Mouse (Mus musculus) urinary bladder, postnatal 25 days (tissue): ENCODE results near the gene Tmem109.

Source experiments
- DNase-seq: peaks from one replicate; pipeline ENCODE4 v3.0.0; 2022; ENCODE audit warnings: low spot score

The Tmem109 gene

DNA sequence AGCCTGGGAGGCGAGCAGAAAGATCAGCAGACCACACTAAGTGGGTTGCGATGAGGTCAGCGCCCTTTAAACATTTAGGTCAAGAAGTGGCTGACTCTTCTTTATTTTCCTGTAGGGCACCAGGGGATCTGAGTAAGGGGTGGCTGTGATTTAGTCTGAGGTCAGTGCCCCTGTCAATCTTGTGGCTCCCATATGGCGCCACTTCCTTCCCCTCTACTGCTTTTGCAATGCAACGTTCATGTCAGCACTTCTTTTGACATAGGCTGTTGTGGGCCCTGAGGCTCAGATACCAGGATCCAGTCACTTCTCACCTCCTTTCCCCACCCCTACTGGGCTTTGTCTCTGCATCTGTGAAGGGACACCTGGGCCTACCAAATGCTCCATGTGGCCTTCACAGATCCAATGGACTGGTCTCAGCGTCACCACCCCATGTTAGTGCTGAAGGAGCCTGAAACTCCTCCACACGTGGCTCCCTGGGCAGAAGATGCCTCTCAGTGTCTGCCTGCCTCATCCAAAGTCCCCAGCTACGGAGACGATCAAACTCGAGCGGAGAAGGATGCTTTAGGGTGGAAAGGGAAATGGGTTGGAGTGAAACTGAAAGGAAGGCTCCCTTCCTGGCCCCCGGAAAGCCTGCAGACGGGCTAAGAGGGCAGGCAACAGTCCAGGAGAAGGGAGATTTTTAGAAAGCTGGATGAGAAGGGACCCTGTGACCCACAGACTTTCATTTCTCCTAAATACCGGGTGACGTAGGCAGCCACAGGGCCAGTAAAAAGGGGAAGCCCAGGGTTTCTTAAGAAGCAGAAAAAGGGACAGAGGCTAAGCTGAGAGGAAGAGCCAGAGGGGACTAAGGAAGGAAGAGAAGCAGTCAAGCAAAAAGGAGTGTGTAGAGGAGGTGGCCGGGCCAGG lies 39.8 kb downstream of the Tmem109 start:
- DNase-seq: no peak

DNA sequence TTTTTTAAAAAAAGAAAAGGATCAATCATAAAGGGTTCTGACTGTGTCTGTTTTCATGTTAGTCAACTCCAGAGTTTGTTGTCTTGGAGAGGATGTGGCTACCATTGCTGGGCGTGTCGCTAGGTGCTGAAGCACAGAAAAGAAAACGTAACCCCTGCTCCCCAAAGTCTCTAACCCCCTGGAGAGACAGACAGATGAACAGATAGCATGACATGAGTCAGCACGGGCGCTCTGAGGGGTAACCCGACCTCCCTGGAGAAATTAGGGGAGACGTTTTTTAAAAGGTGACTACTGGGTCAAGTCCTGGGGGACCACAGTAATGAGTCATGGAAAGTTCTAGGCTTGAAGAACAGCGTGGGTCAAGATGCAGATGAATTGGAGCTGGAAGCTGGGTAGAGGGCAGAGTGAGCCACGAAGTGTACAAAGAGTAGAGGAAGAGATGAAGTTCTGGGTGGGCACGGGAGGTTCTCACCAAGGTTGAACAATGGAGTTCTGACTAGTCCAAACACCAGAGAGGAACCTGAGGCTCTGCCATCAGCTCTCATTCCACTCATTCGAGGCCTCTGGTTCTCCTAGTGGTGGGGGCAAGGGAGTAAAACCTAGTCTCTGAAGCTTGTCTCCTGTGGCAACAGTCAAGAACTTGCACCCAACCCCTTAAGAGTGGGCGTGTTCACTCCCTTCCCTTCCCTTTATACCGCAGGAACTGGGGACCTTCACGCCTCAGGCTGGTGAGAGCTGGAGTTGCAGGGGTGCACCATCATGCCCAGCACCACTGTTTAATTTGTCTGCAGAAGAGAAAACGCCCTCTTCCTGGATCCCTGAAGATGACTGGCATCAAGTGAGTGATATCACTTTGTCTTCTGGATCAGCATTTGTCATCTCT lies 42.5 kb downstream of the Tmem109 start, which contains the start of gene Slc15a3:
TSS of gene Slc15a3 (plus strand) at position 718 of the 883 bp plus-strand sequence.
- DNase-seq: no peak

DNA sequence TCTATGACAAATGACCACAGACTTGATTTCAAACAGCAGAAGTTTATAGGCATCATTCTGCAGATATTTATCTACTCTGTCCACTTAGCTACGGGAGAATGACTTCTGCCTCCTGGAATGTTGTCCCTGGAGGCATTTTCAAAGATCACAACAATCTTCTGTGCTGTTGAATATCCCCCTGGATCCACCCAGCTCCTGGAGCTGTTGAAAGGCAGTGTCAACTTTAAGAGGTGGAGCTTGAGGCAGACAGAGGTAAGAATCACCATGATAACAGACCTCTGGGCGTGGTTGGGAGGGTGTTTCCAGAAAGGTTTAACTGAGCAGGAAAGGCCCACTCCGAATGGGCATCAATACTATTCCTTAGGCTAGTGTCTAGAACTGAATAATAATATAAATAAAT lies 46.1 kb downstream of the Tmem109 start:
- no peak for DNase-seq

DNA sequence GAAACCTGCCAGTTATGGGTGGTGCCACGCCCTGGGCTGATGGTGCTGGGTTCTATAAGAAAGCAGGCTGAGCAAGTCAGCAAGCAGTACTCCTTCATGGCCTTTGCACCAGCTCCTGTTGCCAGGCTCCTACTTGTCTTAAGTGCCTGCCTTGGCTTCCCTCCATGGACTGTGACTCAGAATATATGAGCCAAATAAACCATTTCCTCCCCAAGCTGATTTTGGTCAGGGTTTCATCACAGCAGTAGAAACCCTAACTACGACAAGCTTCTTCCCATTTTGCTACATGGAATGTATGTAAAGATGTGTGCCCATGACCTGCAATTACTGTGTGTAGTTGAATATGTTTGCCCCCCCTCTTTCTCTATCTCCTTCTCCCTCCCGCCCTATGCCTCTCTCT lies 48.2 kb downstream of the Tmem109 start:
- no peak for DNase-seq

DNA sequence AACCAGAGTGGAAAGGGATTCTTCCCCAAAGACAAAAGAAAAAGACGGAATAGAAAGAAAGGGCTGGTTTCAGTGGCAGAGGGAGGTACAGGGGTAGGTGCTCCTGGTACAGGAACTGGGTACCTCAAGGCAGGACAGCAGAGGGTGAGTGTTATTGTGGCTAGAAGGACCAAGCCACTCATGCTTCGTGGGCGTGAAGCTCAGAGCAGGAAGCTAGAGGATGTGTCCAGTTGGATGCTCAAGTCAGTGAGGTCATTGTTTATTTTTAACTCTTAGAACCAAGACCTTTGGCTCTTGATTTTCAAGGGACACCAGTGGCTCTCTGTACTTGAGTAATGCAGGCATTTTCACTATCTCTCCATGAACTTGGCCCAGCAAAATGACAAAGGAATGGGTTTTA lies 49.8 kb downstream of the Tmem109 start:
- no peak for DNase-seq

DNA sequence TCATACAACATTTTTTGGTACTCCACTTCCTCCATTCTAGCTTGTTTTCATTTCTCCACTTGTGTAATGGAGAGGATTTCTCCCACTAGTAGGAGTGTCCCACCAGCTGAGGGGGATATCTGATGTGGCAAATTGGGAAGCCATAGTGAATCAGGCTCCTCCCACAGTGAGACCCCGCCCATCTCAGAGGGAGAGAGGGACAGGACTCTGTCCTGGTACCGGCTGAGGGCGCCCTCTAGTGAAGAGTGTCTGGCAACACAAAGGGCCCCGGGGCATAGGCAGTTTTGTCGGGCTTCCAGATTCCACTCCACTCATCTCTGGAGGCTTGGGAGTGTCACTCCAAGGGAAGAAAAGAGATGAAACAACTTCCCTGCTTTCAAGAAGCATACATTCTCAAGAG lies 50.4 kb downstream of the Tmem109 start:
- peak; percentile 67 for DNase-seq

DNA sequence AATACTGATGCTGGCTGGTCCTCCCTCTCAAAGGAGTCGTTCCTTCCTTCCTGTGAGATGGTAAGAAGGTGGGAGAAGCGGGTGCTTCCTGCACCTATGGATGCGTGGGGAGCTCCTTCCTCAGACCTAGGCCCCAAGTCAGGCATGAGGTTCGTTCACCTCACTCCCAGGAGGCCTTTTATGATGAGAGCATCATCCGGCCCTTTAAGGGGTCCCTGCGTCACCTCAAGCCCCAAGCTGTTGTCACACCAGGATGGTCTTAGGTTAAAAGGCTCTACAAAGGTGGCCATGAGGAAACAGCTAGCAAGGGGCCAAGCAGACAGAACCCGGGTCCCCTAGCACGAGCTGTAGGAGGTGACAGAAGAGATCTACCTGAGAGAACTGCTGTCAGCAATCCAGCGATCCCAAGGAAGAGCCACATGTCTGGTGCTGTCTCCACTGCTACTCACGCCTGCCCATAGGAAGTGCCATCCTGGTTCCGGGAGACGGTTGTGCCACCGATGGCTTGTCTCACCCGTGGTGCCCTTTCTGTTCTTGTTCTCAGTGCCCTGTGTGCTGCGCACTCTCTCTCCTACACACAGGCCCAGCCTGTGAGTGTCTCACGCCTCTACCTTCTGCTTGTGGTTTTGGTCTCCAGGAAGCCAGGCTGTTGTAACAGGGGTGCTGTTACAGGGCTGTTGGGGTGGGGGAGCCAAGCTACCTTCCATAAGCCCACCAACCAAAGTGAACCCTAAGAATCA lies 52.2 kb downstream of the Tmem109 start, which contains the start of gene Cd6:
TSS of gene Cd6 (minus strand) at position 623 of the 740 bp plus-strand sequence.
- DNase-seq: no peak

DNA sequence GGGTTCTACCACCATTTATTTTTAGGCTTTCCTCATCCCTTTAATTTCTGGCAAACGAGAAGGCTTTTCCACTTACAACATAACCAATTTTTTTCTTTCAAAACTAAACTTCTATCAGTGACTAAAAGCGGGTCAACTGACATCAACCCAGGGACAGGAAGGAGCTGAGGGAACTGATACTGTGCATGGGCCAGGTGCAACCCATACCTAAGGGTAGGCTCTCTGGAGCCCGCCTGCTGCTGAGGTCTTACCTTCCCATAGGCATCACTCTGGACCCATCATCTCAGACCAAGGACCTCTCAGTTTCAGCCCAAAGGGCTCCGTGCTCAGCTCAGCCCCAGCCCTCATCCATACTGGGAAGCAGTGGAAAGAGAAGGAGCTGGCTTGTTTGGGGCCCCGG lies 53.5 kb downstream of the Tmem109 start:
- no peak for DNase-seq

DNA sequence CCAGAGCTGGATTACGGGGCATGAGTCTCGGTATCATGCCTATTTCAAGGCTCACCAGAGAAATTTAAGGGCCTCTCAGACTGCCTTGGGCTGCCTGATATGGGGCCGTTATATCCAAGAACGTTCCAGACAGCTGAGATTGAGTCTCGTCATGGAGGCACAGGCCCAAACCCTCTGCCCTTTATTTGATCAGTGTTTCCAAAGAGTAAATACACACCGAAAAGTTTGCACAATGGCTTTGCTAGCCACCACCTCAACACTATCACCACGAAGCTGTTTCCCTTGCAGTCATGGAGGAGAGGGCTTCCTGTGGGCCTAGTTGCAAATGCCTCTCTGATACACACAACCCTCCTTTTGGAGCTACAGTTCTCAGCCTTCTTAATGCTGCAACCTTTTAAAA lies 57.7 kb downstream of the Tmem109 start:
- DNase-seq: no peak

DNA sequence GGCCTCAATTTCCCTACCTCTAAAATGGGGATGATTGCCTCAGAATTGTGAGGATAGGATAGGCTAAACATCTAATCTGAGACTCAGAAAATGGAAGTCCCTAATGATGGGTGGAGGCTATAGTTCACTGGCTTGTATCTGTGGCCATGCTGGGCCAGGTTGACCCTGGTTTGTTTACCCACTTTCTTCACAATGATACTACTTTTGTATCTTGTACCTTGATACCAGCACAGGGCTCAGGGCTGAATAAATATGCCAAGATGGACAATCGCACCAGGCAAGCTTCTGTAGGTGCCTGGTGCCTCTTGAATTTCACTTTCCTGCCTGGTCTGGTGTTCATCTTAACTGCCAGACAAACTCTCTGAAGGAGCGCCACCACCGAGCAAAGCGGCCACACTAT lies 59.3 kb downstream of the Tmem109 start:
- DNase-seq: no peak

DNA sequence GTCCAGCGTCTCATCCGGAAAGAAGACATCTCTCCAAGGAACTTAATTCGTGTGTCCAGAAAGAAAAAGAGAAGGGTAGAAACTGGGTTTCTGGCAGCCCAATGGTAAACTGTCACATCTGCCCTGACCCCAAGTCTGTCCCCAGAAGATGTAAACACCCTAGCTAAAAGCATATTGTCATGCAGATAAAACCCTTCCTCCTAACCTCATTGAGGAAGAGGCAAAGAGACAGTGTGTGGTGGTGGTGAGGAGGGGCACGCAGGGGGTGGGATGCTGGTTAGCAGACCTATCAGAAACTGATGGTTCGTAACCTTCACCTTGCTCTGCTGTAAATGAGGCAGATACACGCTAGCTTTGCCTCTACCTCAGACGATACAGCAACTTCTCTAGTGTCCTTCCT lies 60.5 kb downstream of the Tmem109 start:
- DNase-seq: no peak
